Mouse (Mus musculus) intestine, embryonic 14.5 days (tissue): ENCODE measurements around the gene Psmd9. TPM values are rescaled to one million over a fixed set of nuclear protein-coding genes. Genes with fewer than 3 reads are reported as not detected.

Experiments
- ATAC-seq: fragments of 200-750 bp; cut with Nextera tagmentation; replicated peaks from 2 replicates; pipeline ENCODE4 v1.8.0; 2017; ENCODE audit warnings: low read depth, moderate number of reproducible peaks, moderate TSS enrichment, moderate library complexity; ENCODE audit not compliant: low FRiP score, low TSS enrichment
- DNase-seq: peaks from one replicate; pipeline ENCODE4 v3.0.0-alpha.2; 2018; ENCODE audit warnings: low spot score
- H3K27ac ChIP-seq: fragments of 300-500 bp; sonication (generic); 2 replicates; pipeline ENCODE4 v1.5.1; 2014; ENCODE audit warnings: low read depth, mild to moderate bottlenecking, control low read depth
- H3K27me3 ChIP-seq: fragments of 300-500 bp; sonication (generic); replicated peaks from 2 replicates; pipeline ENCODE4 v1.6.1; 2014; ENCODE audit warnings: low read length, control low read depth; ENCODE audit not compliant: control insufficient read depth, insufficient read depth
- H3K36me3 ChIP-seq: fragments of 300-500 bp; sonication (generic); 2 replicates; pipeline ENCODE4 v1.6.1; 2014; ENCODE audit warnings: low read length, control low read depth; ENCODE audit not compliant: control insufficient read depth, insufficient read depth
- H3K4me1 ChIP-seq: fragments of 300-500 bp; sonication (generic); replicated peaks from 2 replicates; pipeline ENCODE4 v1.6.1; 2014; ENCODE audit warnings: low read length, control low read depth, mixed read lengths; ENCODE audit not compliant: control insufficient read depth, insufficient read depth
- H3K4me2 ChIP-seq: fragments of 300-500 bp; sonication (generic); 2 replicates; pipeline ENCODE4 v1.6.1; 2014; ENCODE audit warnings: low read length
- H3K4me3 ChIP-seq: fragments of 300-500 bp; sonication (generic); 2 replicates; pipeline ENCODE4 v1.5.1; 2014; ENCODE audit warnings: low read depth, low read length, control low read depth, mixed read lengths
- H3K9ac ChIP-seq: fragments of 300-500 bp; sonication (generic); 2 replicates; pipeline ENCODE4 v1.6.1; 2014; ENCODE audit warnings: mild to moderate bottlenecking, low read length
- H3K9me3 ChIP-seq: fragments of 300-500 bp; sonication (generic); 2 replicates; pipeline ENCODE4 v1.6.1; 2016; ENCODE audit warnings: low read length, control low read depth; ENCODE audit not compliant: control insufficient read depth
- WGBS: fragments of 180-500 bp; shearing (Covaris S2); extraction: QIAGEN DNeasy Blood & Tissue Kit; methylation state at CpG from one replicate; pipeline ENCODE4 v1.1.7; 2014; 5-methylcytosine and 5-hydroxymethylcytosine counted together
- polyA plus RNA-seq: library from polyadenylated mRNA; unstranded; fragments of >200 nt; fragmentation: Nextera tagmentation; extraction: Ambion mirVana; gene quantifications from 2 replicates; pipeline ENCODE4 v1.2.1, GENCODE M21; 2014

The Psmd9 gene
- polyA plus RNA-seq, 1 experiment from 2014 or later: 58.6 TPM

DNA sequence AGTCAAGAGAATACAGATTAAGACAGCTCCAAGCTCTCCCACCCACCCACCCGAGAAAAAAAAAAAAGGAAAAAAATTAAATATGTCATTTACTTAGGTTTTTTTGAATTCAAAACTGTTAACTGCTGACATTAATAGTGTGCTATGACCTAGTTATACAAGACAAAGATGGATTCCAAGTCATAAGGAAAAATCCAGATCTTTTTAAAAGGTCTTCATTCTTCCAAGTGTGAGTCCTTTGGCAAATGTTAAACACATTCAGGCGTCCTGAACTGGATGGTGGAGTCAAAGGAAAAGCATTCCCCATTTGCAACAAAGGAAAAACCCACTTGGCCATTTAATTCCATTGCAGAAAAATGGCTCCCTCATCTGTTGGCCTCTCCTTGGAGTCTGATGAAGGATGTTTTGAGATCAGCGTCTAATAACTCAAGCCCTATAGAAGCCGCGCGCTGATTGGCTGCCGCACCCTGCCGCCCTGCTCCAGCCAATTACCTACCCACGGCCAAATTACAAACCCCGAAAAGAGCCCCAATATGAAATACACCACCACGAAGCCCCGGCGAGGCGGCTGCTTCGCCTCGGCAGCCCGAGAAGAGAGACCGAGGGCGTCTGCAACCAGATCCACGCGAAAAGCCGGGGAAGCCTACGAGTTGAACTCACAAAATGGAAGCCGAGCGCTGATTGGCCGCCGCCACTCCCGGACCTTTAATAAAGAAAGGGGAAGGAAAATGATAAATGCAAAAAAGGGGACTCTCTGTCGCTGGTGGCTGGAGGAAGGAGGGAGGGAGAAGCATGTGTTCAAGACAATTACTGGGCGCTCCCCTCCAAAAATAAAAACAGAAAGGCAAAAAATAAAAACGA, 28.3 kb upstream of the Psmd9 start:
- H3K4me2 ChIP-seq: peak overlapping the region; percentile 100
- peaks cover 39% of the 10 kb centered on the region for H3K4me1 ChIP-seq
- H3K36me3 ChIP-seq: peaks cover 5% of the 10 kb centered on the region; the same call in 1 of the 2 replicates
- peak overlapping the region; percentile 100 for H3K27ac ChIP-seq
- peak; percentile 97 for DNase-seq
- H3K9ac ChIP-seq: peak overlapping the region; percentile 99
- no peaks in the 10 kb centered on the region for H3K9me3 ChIP-seq
- no peaks in the 10 kb centered on the region for H3K27me3 ChIP-seq
- WGBS: under 1% methylated on average over 31 of the region's 31 CpGs
- H3K4me3 ChIP-seq: peak overlapping the region; percentile 89
- ATAC-seq: peak; percentile 54

DNA sequence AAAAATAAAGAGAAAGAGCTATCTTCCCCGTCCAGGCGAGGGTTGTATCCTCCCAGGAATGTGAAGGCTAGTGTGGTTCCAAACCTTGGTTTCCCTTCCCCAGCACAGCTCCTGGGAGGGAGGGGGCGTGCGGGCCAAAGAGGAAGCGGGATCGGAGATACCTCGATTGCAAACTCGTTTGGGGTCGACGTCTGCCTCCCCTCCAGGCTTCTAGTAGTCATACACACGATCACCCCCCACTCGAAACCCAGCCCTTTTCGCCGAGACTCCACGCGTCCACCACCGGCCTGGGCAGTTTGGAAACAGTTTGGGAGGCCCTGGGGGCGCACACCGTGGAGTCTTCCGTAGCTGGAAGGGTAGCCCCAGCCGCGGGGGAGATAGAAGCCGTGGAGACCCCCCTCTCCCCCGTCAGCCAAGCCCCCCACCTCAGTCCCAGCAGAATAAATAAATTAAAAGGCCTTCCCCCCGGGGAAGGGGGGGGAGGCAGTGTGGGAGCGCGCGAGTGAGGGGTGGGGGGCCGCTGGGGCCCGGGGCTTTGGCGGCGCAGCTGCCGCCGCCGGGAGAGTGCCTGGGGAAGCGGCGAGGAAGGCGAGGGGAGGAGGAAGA, 27.6 kb upstream of the Psmd9 start:
- WGBS: under 1% methylated on average over 37 of the region's 38 CpGs
- Histone ChIP-seq H3K4me1 (peaks cover 32% of the 10 kb centered on the region), H3K27me3 (no peaks in the 10 kb centered on the region), H3K4me3 (peak overlapping the region; percentile 89), H3K9me3 (no peaks in the 10 kb centered on the region), H3K27ac (peak overlapping the region; percentile 100), H3K9ac (peak overlapping the region; percentile 99), H3K36me3 (peaks cover 10% of the 10 kb centered on the region), H3K4me2 (peak overlapping the region; percentile 100)
- ATAC-seq (no peak), DNase-seq (peak; percentile 88)

DNA sequence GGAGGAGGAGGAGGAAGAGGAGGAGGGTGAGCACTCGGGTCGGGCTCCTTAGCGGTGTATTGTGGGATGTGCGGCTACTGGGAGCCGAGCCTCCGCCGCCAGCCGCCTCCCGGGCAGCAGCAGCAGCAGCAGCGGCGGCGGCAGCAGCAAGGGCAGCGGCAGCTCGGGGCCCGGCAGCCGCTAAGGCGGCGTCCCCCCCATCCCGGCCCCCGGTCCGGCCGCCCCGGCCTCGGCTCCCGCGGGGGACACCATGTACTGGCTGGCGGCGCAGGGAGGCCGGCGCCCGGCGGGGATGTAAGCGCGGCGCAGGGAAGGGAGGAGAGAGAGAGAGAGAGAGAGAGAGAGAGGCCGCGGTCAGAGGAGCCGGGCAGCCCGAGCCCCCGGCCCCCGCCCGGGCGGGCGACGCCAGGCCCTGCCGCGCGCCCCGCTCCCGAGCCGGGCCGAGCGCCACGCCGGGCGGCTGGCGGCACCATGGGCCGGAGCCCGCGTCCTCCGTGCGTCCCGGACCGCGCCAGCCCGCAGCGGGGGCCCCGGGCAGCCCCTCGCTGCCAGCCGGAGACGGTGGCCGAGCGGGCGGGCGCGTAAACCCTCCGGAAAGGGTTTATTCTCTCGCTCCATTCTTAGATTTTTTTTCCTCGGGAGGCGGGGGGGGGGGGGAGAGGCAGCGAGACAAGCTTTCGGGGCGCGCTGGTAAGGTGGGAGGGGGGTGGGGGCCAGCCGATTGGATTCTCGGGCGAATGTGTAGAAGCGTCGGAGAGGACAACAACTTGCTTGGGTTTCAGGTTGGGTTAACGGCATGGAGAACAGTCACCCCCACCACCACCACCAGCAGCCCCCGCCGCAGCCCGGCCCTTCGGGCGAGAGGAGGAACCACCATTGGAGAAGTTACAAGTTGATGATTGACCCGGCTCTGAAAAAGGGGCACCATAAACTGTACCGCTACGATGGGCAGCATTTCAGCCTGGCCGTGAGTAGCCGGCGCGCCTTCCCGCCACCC, 26.8 kb upstream of the Psmd9 start, which contains the start of gene Setd1b:
TSS of gene Setd1b (plus strand) at position 33 of the 997 bp plus-strand sequence.
- Histone ChIP-seq H3K27me3 (no peaks in the 10 kb centered on the region), H3K9ac (peak within 1 kb of the TSS; percentile 99), H3K27ac (peak within 1 kb of the TSS; percentile 100), H3K4me3 (peak within 1 kb of the TSS; percentile 89), H3K4me2 (peak within 1 kb of the TSS; percentile 100), H3K36me3 (peaks cover 18% of the 10 kb centered on the region), H3K9me3 (no peaks in the 10 kb centered on the region), H3K4me1 (peaks cover 24% of the 10 kb centered on the region)
- WGBS: 1% methylated on average over 87 of the region's 103 CpGs
- no peak for ATAC-seq
- DNase-seq: peak; percentile 74

DNA sequence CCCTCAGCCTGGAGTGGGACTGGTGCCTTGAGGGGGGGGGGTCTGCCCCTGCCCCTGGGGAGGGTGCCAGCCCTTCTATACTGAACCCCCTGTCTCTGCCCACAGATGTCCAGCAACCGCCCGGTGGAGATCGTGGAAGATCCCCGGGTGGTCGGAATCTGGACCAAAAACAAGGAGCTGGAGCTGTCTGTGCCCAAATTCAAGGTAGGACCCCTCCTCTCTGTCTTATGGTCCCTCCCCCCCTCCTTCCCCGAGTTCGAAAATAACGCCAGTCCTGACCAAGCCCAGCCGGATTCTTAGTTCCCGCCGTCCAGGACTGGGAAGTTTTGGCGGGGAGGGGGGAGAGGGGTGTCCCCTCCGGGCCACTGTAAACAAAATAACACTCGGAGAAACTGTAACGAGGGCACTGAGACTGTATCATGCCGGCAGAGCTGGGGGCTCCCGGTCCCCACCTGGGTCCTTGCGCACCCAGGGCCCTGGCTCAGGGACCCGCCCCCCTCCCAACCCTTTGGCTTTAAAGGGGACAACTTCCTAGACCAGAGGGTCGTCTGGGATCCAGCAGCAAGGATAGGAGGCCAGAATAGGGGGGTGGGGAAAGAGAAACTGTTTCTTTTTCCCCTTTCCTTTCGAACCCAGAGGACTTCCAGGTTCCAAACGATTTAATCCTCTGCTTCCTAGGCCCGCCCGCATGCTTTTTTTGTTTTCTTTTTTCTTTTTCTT, 25.8 kb upstream of the Psmd9 start:
- DNase-seq (peak; percentile 76), ATAC-seq (no peak)
- peak overlapping the region; percentile 100 for H3K4me2 ChIP-seq
- peaks cover 28% of the 10 kb centered on the region for H3K36me3 ChIP-seq
- peak overlapping the region; percentile 89 for H3K4me3 ChIP-seq
- H3K9me3 ChIP-seq: no peaks in the 10 kb centered on the region
- H3K4me1 ChIP-seq: peaks cover 21% of the 10 kb centered on the region
- WGBS: under 1% methylated on average over 22 of the region's 24 CpGs
- peak overlapping the region; percentile 100 for H3K27ac ChIP-seq
- H3K27me3 ChIP-seq: no peaks in the 10 kb centered on the region
- peak overlapping the region; percentile 99 for H3K9ac ChIP-seq

DNA sequence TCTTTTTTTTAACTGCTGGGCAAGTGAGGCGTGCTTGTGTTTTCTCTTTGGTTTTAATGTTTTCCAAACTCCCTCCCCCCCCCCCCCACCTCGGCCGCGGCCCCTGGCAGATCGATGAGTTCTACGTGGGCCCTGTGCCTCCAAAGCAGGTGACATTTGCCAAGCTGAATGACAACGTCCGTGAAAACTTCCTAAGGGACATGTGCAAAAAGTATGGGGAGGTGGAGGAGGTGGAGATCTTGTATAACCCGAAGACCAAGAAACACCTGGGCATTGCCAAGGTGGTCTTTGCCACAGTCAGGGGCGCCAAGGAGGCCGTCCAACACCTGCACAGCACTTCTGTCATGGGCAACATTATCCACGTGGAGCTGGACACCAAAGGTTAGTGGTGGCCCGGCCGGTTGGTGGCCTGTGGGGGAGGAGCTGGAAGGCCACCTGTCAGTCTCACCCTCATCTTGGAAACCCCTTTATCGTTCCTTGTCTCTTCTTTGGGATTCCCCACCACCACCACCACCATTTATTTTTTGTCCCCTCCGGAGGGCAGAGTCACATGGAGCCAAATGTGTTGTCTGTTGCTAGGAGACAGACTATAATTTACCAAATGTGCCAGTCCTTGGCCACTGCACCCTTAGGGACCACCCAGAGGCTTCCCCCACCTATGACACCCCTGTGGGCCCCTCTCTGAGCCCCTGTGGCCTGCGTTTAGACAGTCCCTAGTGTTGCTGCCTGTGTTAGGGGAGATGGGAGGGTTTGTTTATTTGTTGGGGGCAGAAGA, 25.1 kb upstream of the Psmd9 start:
- H3K9me3 ChIP-seq: no peaks in the 10 kb centered on the region
- H3K4me2 ChIP-seq: peak overlapping the region; percentile 100
- ATAC-seq: no peak
- H3K27ac ChIP-seq: peak overlapping the region; percentile 100; the same call in 1 of the 2 replicates
- H3K9ac ChIP-seq: peak overlapping the region; percentile 99
- H3K4me3 ChIP-seq: peak overlapping the region; percentile 89
- no peaks in the 10 kb centered on the region for H3K27me3 ChIP-seq
- peaks cover 26% of the 10 kb centered on the region for H3K4me1 ChIP-seq
- peaks cover 35% of the 10 kb centered on the region for H3K36me3 ChIP-seq
- 6% methylated on average over 17 of the region's 17 CpGs for WGBS
- DNase-seq: peak; percentile 63

DNA sequence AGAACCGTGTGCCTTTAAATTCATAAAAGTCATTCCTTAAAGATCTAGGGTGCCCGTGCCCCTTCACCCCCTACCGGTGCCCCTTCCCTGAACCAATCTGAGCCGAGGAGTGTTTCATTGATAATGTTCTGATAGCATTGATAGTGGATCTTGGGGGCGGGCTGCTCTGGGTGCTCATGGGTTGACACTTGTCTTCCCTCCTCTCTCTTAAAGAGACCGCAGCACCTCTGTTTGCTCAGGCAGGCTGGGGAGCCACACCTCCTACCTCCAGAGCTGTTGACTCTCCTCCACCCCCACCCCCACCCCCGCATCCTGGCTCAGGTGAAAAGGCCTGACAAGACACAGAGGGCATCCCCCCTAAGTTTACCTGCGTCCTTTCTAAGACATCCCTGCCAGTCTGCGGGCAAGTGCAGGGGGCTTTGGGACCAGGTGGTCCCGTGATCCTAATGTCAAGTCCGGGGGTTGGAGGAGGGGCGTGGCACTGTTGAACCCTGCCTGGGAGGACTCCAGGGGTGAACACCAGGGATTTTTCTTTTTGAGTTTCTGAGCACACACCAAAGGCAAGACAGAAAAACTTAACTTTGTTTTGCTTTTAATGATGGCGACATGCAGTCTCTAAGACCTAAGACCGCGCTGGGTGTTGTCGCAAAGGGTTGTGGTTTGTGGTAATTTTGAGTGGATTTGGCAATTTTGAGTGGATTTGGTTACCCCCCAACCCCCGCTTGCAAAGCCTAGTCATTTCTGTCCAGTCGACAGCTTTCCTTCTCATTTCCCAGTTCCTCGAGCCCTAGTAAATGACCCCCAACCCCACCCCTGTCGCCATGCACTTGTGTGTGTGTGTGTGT, 24.2 kb upstream of the Psmd9 start:
- Histone ChIP-seq H3K4me1 (peaks cover 31% of the 10 kb centered on the region), H3K4me3 (peak overlapping the region; percentile 89), H3K4me2 (peak overlapping the region; percentile 100), H3K36me3 (peaks cover 35% of the 10 kb centered on the region), H3K27me3 (no peaks in the 10 kb centered on the region), H3K9ac (peak overlapping the region; percentile 23; the same call in 1 of the 2 replicates), H3K9me3 (no peaks in the 10 kb centered on the region), H3K27ac (no peak overlapping the region)
- 37% methylated on average over 20 of the region's 20 CpGs for whole genome bisulfite sequencing
- no peak for DNase-seq
- no peak for ATAC-seq

DNA sequence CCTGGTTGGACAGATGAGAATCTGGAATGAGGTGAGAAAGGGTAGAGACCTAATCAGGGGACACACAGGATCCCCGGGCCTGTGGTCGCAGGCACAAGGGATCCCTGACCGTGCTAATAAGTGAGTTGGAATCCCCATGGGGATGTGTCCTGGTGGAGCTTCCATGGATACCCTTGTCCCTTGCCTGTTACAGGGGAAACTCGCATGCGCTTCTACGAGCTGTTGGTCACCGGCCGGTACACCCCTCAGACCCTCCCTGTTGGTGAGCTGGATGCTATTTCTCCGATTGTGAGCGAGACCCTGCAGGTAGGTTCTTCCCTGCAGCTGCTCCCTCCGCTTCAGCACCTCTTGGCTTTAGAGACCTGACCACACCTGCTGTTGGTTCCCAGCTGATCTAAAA, 22.9 kb upstream of the Psmd9 start:
- no peak overlapping the region for H3K27ac ChIP-seq
- ATAC-seq (no peak), DNase-seq (no peak)
- H3K4me1 ChIP-seq: peaks cover 45% of the 10 kb centered on the region
- no peak overlapping the region for H3K9ac ChIP-seq
- no peak overlapping the region for H3K4me2 ChIP-seq
- H3K27me3 ChIP-seq: no peaks in the 10 kb centered on the region
- peaks cover 37% of the 10 kb centered on the region for H3K36me3 ChIP-seq
- H3K9me3 ChIP-seq: no peaks in the 10 kb centered on the region
- WGBS: 85% methylated on average over 11 of the region's 11 CpGs
- H3K4me3 ChIP-seq: no peak overlapping the region
